Mouse (Mus musculus) 3T3-L1 (cell line): ENCODE measurements around the gene Tmem40.

Experiments used
- DNase-seq: peaks from one replicate; pipeline ENCODE4 v3.0.0-alpha.2; 2015; ENCODE audit warnings: low read depth, low spot score

Gene Tmem40

GRCm38 (mm10) chr6:115761995-115762756, at the start of gene Tmem40:
Tmem40 (minus strand) TSS chr6:115762410.
- peak; percentile 13 for DNase-seq

- no peak for DNase-seq
These were observed 49.4 kb upstream of the Tmem40 start for GRCm38 (mm10) chr6:115811606-115812005.

GRCm38 (mm10) chr6:115808488-115809231, 46.5 kb upstream of the Tmem40 start, which contains the start of gene Rpl32:
Rpl32 (minus strand) TSS chr6:115808747.
- DNase-seq = peak; percentile 96

DNA sequence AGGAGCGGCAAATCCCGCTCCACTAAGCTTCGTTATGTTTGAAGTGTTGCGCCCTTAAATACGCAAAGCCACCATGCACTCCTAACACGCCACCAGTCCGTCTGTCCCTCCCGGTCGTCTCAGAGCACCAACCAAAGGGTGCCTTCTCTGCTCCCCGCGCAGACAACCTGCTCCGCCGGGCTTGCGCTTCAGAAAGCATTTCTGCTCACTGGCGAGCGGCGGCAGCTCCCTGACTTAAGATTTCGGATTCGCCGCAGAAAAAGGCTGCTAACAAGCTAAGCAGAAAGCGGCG, 45.9 kb upstream of the Tmem40 start:
- peak; percentile 50 for DNase-seq

DNA sequence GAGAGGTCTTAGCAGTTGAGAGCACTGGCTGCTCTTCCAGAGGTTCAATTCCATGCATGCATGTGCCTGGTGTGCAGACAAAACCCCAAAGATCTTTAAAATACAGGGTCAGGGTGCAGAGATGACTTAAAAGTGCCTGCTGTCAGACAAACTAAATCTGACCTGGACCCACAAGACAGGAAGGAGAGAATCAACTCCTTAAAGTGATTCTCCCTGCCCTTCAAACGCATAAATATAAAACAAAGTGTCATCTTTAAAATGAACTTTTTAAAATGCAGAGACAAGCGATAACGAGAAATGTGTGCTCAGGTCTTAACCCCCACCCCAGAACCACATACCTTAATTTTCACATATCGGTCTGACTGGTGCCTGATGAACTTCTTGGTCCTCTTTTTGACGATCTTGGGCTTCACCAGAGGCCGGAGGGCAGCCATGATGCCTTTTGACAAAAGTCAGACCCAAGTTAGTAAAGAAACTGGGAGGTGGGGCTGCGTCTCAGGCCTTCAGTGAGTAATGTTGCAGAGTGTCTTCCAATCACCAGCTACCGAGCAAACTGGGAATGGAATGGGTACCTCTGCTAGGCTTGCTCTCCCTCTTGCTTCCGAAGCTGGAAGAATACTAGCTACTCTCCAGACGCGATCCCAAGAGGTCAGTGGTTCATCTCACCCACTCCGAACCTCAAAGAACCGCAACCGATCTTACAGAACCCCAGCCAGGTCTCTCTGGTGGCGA, 45.4 kb upstream of the Tmem40 start:
- DNase-seq = peak; percentile 9

GRCm38 (mm10) chr6:115804432-115805192, 42.4 kb upstream of the Tmem40 start:
- DNase-seq = peak; percentile 27

- peak; percentile 97 for DNase-seq
These were observed 41.6 kb upstream of the Tmem40 start for GRCm38 (mm10) chr6:115803541-115804382.

DNA sequence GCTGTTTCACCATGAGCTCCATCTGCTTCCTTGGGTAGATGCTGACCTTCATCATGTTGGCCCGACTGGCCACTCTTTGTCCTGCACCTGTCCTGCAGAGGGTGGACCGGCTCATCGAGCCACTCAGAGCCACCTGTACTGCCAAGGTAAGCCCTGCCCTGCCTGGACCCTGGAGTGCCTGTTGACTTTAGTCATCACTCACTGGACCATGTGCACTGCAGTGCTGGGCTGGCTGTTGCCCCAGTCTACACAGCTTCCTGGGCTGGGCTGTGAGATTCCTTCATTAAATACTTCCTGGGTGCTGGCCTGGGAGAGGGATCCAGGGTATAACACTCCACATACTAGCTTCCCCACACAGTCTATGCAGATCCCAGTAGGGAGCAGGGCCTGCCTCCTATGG, 39.6 kb upstream of the Tmem40 start:
- DNase-seq = no peak

DNA sequence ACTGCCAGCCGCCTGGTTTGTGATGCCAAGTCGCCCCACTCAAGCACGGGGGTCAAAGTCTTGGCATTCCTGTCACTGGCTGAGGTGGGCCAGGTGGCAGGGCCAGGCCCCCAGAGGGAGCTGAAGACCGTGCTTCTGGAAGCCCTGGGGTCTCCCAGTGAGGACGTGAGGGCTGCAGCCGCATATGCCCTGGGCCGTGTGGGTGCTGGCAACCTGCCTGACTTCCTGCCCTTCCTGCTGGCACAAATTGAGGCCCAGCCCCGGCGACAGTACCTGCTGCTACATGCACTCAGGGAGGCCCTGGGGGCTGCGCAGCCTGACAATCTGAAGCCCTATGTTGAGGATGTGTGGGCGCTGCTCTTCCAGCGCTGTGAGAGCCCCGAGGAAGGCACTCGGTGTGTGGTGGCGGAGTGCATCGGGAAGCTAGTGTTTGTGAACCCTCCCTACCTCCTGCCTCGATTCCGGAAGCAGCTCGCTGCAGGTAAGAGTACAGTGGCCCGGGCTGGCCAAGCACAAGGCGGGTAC, 30.5 kb upstream of the Tmem40 start:
- DNase-seq = no peak

- no peak for DNase-seq
These were observed 29.9 kb upstream of the Tmem40 start for GRCm38 (mm10) chr6:115791842-115792686.

- no peak for DNase-seq
These were observed 28.8 kb upstream of the Tmem40 start for GRCm38 (mm10) chr6:115791016-115791415.

DNA sequence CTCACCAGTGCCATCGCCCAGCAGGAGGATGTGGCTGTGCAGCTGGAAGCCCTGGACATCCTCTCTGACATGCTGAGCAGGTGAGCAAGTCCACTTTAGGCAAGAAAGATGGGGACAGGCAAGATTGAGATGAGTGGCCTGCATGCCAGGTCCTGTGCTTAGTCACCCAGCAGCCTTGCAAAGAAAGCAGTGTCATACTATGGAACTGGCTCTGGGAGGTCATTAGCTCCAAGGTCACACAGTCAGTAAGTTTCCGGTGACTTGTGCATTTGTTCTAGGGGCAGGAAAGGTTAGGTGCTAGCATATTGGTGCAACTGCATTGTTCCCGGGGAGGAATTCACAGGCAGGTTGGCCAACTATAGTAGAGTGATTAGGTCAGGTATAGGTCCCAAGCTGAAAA, 20.6 kb upstream of the Tmem40 start:
- DNase-seq = no peak

GRCm38 (mm10) chr6:115776363-115776762, 14.2 kb upstream of the Tmem40 start:
- DNase-seq = peak; percentile 13

DNA sequence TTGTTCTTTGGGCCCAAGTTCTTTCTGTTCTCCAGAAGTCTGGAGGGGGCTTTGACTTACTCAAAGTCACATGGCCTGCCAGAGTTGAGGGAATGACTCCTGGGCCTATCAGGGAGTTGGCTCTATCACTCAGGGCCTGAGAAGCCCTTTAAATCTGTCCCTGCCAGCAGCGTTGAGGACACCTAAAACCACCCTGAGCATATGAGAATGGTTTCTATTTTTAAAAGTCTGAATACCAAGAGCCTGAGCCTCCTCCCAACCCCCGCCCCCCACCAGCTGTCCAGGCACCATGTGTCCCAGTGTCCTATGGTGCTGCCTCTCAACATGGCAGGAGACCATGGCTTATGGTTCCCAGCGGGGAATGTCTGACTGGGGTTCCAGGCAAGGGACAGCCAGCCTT, 13.6 kb upstream of the Tmem40 start:
- DNase-seq = peak; percentile 29

- peak; percentile 73 for DNase-seq
These were observed 12.3 kb upstream of the Tmem40 start, which contains the start of gene Cand2 for GRCm38 (mm10) chr6:115774501-115774921. Cand2 (plus strand) TSS chr6:115774538.

DNA sequence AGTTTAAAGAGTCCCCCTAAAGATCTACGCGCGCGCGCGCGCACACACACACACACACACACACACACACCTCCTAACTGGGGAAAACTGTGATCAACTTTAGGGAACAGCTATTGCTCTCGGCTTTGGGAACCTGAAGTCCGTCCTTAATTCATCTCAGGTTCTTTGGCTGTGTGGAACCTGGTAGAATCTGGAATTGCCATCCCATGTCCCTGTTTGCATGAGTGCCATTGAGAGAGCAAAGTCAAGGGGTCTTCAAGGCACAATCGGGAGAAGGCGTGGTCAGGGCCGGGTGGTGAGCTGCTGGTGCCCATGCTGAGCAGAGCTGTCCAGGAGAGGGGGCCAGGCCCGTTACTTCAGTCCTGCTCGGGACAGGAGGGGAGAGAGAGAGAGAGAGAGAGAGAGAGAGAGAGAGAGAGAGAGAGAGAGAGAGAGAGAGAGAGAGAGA, 11.8 kb upstream of the Tmem40 start:
- DNase-seq = peak; percentile 73

DNA sequence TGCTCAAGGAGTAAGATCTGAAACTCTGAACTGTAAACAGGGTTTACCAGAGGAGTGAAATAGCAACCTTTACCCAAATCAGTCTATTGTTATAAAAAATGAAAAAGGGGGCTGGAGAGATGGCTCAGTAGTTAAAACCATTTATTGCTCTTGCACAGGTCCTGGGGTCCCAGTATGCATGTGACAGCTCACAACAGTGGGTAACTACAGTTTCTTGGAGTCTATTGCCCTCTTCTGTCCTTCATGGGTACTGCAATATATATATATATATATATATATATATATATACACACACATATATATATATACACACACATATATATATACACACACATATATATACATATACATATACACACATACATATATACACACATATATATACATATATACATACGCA, 10.4 kb upstream of the Tmem40 start:
- DNase-seq = peak; percentile 55

DNA sequence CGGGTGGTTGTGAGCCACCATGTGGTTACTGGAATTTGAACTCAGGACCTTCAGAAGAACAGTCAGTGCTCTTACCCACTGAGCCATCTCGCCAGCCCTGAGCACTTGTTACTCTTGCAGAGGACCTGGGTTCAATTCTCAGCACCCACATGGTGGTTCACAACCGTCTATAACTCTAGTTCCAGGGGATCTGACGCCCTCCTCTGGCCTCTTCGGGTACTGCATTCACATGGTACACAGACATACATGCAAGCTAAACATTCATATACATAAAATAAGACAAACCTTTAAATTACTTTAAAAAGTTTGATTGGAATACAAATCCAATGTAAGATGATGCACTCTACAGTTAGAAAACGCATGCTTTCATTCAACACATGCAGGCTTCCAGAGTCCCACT, 10.0 kb upstream of the Tmem40 start:
- DNase-seq = no peak

DNA sequence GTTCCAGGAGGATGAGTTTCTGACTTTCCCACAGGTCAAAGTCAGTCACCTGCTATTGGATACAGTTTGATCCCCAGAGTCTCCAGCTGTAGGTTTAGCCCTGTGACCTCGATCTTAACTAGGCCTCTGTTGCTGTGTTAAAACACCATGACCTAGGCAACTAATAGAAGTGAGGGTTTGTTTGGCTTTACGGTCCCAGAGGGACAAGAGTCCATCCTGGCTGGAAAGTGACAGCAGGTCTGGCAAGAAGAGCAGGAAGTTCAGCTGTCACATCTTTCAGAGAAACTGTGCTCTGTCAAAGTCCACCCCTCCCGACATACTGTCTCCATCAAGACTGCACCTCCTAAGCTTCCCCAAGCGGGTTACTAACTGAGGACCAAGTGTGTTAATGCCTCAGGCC, 8.6 kb upstream of the Tmem40 start:
- no peak for DNase-seq
